Mouse (Mus musculus) left cerebral cortex, postnatal 25 days (tissue): ENCODE measurements around the gene Bora. TPM values are rescaled to one million over a fixed set of nuclear protein-coding genes. Genes with fewer than 3 reads are reported as not detected.
A peak's percentile ranks its signal among the peaks of the same experiment; 100 is the strongest.
"Not testable (repeated sequence)": the region's sequence is repeated elsewhere in the genome, so short reads cannot be mapped to it uniquely, and the experiment has no call there.

Experiments used
- DNase-seq, 2 experiments: peaks; one replicate each; pipeline ENCODE4 v3.0.0; 2022; ENCODE audit warnings: low spot score in 2 of 2, mixed read lengths in 1 of 2
- intact Hi-C: fragments of 180-260 bp; cut with DNase I; formaldehyde crosslinking; loops from one replicate; pipeline ENCODE4 v1.15.1; 2025
- total RNA-seq, 2 experiments: library from RNA; stranded (reverse); gene quantifications; 2 replicates each; pipeline ENCODE4 v1.2.3; 2021

The Bora gene
- 1 to 10 TPM; 1.9 to 3.3 TPM for total RNA-seq

DNA sequence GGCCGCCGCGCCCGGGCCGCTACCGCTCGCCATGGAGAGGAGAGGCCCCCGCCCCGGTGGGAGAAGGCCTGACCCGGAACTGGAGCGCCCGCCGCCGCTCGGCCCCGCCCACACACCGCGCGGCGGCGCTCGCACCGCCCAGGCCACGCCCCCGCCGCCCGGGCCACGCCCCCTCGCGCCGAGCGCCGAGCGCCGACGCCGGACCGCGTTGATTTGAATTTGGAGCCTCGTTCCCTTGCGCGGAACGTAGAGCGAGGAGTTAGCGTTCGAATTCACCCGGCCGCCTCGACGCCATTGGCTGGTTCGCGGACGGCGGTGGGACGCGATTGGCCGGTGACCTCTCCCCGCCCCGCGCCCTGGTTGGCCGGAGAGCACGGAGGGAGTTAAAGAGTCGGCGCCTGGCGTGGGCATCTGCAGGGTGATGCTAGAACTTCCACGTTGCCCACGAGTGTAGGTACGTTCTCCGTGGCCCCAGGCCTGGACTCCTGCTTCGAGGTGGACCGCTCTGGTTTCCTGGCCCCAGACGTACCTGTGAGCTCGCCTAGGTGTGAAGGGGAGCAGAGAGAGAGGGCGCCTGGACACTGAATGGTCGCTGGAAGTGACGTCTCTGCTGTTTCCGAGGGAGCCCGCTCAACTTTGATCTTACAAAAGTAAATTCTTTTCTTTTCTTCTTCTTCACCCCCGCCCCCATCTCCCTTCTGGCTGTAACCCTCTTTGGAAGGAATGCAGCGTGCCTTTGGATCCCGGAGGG is at the start of gene Bora, which contains the start of gene Mzt1:
Bora (plus strand) TSS at position 192 of the 751 bp plus-strand sequence.
Mzt1 (minus strand) TSS at position 104 of the 751 bp plus-strand sequence.
- peak; percentile 88 to 94 for DNase-seq
- intact Hi-C loops: loop anchor here (2.0 kb wide), 1 partner anchor 53 kb away; the partner anchor contains the start of genes Dis3 and Pibf1

DNA sequence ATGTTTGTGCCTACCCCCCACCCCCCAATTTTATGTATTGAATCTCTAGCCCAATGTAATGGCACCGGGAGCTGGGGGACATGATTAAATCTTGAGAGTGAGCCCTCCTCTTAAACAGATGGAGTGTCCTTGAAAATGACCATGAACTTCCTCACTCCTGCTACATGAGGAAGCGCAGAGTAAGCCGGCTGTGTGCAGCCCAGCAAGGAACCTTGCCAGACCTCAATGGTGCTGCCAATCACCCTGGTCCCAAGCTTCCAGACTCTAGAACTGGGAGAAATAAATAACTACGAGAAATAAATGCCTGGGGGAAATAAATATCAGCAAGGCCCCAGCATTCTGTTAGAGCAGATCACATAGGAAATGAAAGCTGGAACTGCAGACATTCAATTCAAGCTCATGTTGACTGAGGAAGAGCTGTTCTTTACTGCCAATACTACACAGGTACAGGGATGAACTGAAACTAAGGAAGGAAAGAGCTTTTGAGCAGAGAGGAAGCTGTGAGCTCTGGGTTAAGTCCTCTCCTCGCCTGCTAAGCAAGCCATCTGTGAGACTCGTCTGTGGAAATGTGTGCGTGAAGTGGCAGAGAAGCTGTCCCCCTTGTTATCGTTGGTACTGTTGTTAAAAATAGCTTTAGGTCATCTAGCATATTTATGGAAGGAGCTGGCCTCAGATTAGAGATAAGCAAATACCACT is 35.6 kb upstream of the Bora start:
- intact Hi-C loops: no loop called here
- peak in 1 of 2 experiments; percentile 5 for DNase-seq

DNA sequence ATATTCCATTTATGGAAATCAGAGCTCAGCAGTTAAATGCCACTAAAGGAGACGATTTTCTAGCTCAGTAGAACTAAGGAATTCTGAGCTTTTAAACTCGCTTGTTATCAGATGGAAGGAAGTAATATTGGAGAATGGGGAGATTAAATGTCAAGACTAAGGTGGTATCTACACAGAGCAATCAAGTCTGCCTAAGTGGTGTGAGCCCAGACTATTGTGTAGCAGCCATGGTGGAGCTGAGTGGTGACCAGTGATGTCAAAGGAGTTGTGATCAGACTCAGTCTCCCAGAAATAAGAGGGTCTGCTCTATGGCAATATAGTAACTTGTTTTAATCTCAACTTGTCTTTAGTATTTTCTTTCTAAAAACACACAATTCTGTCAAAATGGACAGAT is 35.1 kb upstream of the Bora start:
- intact Hi-C loops: no loop called here
- no peak for DNase-seq

DNA sequence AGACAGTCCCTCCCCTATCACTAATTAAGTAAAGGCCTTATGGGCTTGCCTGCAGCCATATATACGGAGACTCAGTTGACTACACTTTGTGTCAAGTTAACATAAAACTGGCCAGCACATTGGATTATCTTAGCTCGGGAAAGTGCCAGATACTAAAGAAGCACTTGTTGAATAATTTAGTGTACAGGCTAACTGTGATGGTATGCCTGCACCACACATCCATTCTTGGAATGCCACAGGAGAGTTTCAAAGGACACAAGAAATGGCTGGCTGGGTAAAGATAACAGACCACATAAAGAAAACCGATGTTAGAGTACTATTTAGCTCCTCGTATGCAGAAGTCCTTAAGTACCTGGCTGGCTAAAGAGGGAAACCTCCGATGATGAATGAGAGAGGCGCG is 27.3 kb upstream of the Bora start:
- intact Hi-C loops: no loop called here
- no peak for DNase-seq

DNA sequence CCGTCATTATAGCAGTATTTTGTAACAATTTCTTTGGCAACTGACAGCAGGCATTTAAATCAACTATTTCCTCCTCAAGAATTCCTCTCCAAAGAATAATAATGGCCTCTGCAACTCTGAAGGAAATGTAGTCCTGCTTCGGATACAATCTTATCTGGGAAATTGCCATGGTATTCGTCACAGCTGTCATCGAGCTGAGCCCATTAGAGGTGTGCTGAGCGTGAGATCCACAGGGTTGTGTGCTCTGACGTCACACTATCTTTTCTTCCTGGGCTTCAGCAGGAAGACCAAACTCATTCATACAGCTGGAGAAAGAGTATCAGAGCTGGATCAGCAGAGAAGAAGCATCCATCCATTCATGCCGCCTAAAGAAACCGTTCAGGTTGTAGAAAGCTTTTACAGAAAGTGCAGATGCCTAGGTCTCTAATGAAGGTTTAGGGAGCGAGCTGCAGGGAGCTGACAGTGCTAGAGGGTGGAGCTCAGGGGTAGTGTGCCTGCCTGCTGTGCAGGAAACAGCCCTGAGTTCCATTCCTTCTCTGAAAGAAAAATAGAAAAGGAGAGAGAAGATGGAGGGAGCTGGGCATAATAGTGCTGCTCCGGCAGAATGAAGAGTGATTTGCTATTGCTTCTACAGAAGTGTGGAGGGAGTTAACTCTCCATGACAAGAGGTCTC is 26.8 kb upstream of the Bora start:
- no peak for DNase-seq
- intact Hi-C loops: no loop called here

DNA sequence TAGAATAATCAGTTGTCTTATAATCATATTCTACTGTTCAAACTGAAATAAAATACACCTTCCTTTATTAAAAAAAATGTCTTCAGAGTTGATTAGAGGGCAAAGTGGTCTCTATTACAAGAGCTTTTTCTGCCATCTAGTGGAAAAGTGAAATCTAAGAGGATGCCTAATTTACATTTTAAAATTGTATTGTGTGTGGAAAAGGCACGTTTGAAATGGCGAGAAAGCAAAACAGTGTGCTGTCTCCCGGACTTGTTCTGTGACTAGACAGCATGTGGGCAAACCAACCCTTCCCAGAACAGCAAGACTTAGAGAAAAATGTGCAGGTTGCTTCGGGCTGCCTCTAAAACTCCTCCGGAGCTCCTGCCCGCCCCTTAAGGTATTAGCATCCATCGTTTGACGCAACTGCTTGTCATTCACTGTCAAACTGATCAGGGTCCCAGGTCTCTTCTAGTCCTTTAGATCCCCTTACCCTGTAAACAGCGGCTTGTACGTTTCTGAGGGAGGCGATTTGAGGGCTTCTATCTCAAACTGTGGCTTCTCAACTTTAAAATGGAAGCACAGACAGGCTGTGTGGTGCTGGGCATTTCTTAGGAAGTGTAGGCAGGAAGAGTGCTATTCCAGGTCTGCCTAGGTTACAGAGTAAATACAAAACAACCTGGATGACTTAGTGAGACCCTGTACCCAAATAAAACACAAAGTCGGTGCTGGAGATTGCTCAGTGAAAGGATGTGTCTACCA is 23.5 kb upstream of the Bora start:
- intact Hi-C loops: loop anchor here (5.0 to 10.0 kb wide), 2 partner anchors 1458 to 1690 kb away; no protein-coding TSS in a partner anchor
- no peak for DNase-seq

DNA sequence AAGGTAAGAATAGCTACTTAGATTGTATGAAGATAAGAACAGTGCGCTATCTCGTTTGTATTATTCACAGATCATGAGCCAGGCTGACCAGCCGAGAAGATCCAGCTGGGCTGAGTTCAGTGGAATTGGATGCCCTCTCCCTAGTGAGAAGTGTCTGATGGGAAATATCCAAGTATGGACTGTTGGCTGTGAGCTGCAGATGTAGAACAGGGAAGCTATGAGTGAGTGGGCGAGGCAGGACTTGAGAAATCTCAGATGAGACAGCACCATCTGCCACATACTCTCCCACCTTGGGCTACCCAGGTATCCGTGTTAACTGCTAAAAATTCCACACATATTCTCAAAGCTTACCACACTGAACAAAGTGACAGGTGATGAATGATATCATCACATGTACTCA is 16.0 kb upstream of the Bora start:
- peak in 1 of 2 experiments; percentile 56 for DNase-seq
- intact Hi-C loops: loop anchor here (10.0 kb wide), 1 partner anchor 1465 kb away; no protein-coding TSS in a partner anchor

DNA sequence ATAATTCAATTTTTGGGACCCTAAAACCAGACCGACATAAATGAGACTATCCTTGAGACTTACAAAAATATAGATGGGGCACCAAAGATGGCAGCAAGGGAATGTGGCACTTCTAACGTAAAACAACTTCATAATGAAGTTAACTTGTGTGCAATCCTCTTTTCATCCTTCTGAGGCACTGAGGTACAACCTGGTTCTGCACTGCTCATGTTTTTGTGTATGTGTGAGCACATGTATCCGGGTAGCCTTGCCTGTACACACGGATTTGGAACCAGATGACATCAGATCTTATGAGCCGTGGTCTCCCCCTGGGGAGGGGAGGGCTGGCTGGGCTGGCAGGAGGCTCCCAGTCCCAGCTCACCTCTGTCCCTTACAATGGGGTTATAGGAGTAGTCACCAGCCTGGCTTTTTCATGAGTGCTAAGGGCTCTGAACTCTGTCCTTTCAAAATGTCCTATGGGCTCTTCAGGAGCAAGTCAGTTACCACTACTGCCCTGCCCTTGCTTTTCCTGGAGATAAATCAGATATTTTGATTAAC is 14.6 kb upstream of the Bora start:
- intact Hi-C loops: no loop called here
- no peak for DNase-seq

DNA sequence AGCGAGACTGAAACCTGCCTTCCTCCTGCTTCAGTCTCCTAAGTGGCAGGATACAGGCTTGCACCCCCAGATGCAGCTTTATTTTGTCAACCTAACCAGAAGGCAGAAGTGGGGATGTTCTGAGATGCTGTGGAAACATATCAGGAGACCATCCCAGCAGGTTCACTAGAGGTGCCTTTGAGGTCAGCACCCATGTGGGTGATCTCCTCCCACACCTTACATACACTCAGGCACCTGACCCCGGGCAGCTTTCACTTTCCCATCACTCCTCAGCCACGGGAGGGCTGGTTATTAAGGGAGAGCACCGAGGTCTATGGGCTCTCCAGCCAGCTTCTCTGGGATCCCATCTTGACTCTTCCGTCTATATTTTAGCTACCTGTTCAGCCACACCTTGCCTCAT is 13.4 kb upstream of the Bora start:
- no peak for DNase-seq

DNA sequence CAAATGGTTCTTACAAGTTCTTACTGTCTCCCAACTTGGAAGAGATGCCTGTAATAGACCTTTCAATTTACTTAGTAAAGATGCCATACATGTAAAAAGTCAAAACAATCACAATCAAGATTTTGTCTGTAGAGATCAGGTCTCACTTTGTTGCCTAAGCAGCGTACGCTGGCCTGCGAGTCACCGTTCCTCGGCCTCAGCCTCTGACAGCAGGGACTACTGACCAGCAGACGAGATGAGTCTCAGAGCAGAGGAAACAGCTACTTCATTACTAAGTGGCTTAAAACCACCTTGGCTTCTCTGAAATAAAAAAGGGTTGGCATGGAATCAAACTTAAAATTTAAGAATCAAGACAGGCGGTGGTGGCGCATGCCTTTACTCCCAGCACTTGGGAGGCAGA is 11.2 kb upstream of the Bora start:
- intact Hi-C loops, DNase-seq: not testable (repeated sequence)

More for the DNA sequence above, 13.4 kb upstream of the Bora start:
- intact Hi-C loops: no loop called here

DNA sequence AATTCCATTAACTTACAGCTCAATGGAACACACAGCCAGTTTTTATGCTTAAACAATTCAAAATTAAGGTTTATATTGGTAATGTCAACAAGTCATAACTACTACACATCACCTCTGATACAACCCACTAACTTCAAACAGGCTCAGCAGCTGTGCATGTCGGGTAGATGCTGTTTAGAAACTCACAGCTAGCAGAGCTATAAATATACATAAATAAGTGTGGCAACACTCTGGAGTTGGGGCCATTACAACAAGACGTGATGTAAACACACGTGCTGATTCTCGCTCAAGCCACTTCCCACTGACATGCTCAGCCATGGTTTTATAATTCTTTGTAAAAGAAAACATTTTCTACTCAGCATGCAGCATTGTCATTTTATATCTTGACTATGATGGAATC is 10.0 kb upstream of the Bora start:
- DNase-seq: no peak
- intact Hi-C loops: no loop called here

DNA sequence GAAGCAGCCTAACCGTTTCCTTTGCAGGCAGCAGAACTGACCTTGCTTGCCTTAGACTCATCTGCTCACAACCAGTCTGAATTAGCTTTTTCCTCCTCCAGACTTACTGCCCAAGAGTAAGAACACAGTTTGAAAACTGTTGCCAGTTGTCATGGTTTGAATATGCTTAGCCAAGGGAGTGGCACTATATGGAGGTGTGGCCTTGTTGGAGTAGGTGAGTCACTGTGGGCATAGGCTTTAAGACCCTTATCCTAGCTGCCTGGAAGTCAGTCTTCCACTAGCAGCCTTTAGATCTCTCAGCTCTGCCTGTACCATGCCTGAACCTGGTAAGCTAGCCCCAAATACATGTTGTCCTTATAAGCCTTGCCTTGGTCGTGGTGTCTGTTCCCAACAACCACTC is 8.3 kb upstream of the Bora start:
- DNase-seq: no peak
- intact Hi-C loops: no loop called here

DNA sequence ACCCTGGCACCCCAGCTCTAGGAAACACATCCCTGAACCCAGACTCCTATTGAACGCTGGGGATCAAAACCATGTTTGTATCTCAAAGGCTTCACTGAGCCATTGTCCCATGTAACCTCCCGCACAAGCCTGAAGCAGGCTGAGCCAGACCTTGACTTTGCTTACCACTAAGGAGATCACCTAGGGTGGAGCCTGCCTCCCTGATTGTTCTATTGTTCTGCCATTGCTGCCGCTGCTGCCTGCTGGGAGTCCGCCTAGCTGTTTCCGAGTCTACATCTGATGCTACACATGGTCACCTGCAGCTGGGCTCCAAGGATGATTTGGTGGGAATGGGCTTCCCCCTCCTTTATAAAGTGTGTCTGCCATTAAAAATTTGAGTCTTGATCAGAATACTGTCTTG is 6.7 kb upstream of the Bora start:
- DNase-seq, intact Hi-C loops: not testable (repeated sequence)

DNA sequence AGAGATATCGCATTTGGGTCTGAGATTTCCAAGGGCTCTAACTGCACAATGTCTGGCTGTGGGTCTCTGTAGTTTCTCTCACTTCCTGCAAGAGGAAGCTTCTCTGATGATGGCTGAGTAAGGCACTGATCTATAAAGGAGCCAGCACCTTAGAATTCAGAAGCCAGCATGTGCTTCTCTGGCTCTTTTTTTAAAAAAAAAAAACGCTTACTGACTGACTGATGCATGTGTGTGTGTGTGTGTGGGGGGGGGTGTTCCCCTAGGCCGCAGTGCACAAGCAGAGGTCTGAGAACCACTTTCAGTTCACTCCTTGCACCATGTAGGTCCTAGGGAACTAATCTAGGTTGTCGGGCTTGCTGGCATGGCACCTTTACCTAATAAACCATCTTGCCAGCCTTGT is 4.6 kb upstream of the Bora start:
- intact Hi-C loops: no loop called here
- DNase-seq: no peak

DNA sequence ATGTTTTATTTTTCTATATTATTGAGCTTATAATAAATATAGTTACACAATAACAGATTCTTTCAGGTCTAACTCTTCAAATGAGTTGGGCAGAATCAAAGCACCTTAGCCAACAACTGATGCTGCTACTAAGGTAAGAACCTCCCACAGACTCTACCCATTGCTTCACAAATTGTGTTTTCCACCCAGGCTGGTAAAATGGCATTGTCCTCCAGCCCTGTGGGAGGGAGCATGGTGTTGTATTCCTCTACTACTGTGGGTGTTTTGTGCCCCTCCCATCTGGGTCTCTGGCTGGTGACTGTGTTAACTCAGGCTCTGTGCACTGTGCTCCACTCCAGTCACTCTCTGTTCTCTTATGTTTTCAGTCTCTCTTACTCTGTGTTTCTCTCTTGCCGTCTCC is 2.5 kb upstream of the Bora start:
- no peak for DNase-seq
- intact Hi-C loops: no loop called here

DNA sequence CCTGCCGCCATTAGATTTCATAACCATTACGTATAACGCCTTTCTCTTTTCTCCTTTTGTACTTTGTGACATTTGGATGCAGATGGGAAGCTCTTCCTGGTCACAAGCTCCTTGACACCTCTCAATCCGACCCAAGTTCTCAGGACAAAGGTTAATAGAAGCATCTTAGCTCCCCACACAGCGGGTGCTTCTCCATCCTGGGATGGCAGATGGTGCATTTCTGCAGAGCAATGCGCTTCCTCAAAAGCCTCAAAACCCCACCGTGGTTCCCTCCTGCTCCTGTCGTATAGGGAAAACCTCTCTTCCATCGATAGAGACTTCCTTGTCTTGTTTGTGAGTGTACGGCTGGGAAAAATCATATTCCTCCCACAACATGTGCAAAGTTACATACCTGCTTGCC is 1.9 kb upstream of the Bora start:
- intact Hi-C loops: no loop called here
- no peak for DNase-seq

DNA sequence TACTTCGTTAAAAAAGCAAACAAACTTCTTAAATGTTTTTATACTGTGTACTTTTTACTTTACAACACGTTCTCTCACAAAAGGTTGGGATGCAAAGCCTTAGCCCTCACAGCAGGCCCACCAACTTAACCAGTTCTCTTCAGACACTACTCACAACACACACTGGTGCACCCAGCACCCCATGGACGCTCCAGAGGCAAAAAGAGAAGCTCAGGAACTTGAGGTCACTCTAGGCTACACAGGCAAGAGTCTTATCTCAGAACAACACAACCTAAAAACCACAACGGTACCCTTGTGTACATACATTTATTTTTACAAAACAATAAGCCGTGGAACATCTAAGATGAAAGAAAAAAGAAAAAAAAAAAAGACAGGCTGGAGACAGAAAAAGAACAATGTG is 1.3 kb upstream of the Bora start:
- intact Hi-C loops: no loop called here
- no peak for DNase-seq

DNA sequence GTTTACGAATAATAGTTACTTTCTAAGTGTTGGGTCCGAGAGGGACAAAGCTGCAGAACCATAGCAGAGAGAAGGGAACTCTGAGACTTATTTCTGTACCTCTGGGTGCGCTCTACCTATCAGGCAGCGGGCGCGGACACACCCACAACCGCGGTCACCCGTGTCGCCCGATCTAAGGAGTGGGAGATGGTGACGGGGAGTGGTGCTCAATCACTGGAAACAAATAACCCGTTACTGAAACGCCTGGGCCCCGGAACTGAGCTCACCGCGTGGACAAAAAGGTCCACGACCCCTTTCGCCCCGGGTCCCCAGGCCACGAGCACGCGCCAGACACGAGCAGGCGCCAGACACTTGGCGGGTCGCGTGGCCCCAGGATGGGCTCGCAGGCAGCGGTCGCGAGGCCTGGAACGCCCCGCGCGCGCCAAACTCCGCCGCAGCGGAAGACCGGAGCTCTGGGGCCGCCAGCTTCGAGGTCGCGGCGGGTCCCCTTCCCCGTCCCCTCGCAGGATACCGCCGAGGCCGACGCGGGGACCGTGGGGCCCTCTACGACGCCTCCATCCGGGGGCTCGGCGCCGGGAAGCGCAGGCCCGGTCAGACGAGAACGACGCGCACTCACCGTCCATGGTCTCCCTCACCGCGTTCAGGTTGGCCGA is 518 bp upstream of the Bora start:
- DNase-seq: no peak
- intact Hi-C loops: loop anchor here (2.0 kb wide), 1 partner anchor 53 kb away; the partner anchor contains the start of genes Dis3 and Pibf1

DNA sequence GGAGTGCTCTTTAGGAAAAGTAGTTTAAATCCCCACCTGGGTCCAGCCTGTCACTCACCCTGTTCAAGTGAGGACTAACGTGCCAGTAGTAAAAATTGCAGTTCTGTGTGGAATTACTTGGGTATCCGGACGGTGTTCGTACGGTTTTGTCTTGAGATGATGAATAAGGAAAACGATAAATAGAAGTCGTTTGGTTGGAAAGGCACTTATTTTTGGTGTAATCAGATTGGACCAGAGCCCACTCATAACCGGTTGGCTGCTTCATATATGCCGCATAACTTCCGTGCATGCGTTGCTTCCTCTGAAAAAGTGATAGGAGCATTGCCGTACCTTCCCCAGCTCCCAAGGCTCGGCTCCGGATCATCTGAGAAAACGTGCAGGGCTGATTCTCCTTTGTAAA is 760 bp downstream of the Bora start:
- intact Hi-C loops: loop anchor here (2.0 kb wide), 1 partner anchor 52 kb away; the partner anchor contains the start of genes Dis3 and Pibf1
- DNase-seq: no peak
